Mouse (Mus musculus) kidney, adult 2 months (tissue): ENCODE data around the gene Ubb. TPM values are rescaled to one million over a fixed set of nuclear protein-coding genes. Genes with fewer than 3 reads are reported as not detected.
A peak's percentile ranks its signal among the peaks of the same experiment; 100 is the strongest.

Experiments used
- DNase-seq: peaks from one replicate; pipeline ENCODE4 v3.0.0; 2021
- H3K27ac ChIP-seq: fragments of 200-500 bp; 2 replicates; pipeline ENCODE4 v1.5.1; 2012; ENCODE audit warnings: low read depth, low read length, control low read depth, inconsistent platforms; ENCODE audit not compliant: insufficient read depth
- H3K27me3 ChIP-seq: fragments of 200-500 bp; replicated peaks from 2 replicates; pipeline ENCODE4 v1.6.1; 2012; ENCODE audit warnings: mild to moderate bottlenecking, moderate library complexity, low read length, inconsistent platforms; ENCODE audit not compliant: control insufficient read depth, insufficient read depth
- H3K36me3 ChIP-seq: fragments of 200-500 bp; 2 replicates; pipeline ENCODE4 v1.6.1; 2012; ENCODE audit warnings: mild to moderate bottlenecking, moderate library complexity, low read length, inconsistent platforms; ENCODE audit not compliant: control insufficient read depth, insufficient read depth
- H3K4me1 ChIP-seq: fragments of 200-500 bp; 2 replicates; pipeline ENCODE4 v1.6.1; 2011; ENCODE audit warnings: low read length; ENCODE audit not compliant: control insufficient read depth, insufficient read depth
- H3K4me3 ChIP-seq: fragments of 200-500 bp; 2 replicates; pipeline ENCODE4 v1.5.1; 2011; ENCODE audit warnings: mild to moderate bottlenecking, low read depth, low read length, control low read depth; ENCODE audit not compliant: insufficient read depth
- CTCF ChIP-seq: fragments of 200-500 bp; conservative IDR thresholded peaks from 2 replicates; pipeline ENCODE4 v1.5.1; 2011; ENCODE audit warnings: low read depth, mild to moderate bottlenecking, control low read depth, low read length, moderate library complexity, mixed read lengths; ENCODE audit not compliant: insufficient read depth, insufficient read length
- POLR2A ChIP-seq: fragments of 200-500 bp; IDR thresholded peaks from one replicate; pipeline ENCODE4 v1.6.1; 2011; ENCODE audit warnings: low read depth, low read length, control low read depth
- WGBS: fragments of 180-500 bp; shearing (Covaris S2); methylation state at CpG from one replicate; pipeline ENCODE4 v1.1.7; 2018; 5-methylcytosine and 5-hydroxymethylcytosine counted together
- polyA plus RNA-seq: library from polyadenylated mRNA; depleted of rRNA; stranded (reverse); fragments of >200 nt; gene quantifications from 2 replicates; pipeline ENCODE4 v1.2.3, GENCODE M21; 2012

Ubb gene
- polyA plus RNA-seq, 1 experiment: 1,891 TPM

- DNase-seq: peak; percentile 93
- peak overlapping the region; percentile 94 for H3K27ac ChIP-seq
- no peak for TF ChIP-seq CTCF
- peak; percentile 99 for TF ChIP-seq POLR2A
- H3K4me1 ChIP-seq: peaks cover 19% of the 10 kb centered on the region; the same call in 1 of the 2 replicates
- H3K4me3 ChIP-seq: peak overlapping the region; percentile 63
- peaks cover 12% of the 10 kb centered on the region for H3K36me3 ChIP-seq
- under 1% methylated on average over 58 of the region's 58 CpGs for WGBS
- H3K27me3 ChIP-seq: no peaks in the 10 kb centered on the region
Measured at GRCm38 (mm10) chr11:62551226-62552119, 502 bp downstream of the Ubb start.

DNA sequence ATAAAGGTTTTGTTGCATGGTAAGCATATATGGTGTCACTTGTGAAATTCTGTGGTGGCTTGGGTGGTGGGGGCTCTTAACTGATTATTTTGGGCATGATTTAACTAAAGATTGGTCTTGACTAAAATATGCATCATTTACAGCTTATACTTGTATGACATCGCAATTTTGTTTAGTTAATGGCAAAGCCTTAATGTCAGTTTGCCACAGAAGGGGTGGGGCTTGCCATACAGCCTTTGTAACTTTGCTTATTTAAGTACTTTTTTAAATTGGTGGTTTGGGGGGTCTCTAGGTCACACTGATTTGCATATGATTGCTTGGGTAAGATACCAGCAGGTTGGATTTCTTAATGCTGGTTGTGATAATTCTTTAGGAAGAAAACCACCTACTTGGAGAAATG lies 2.2 kb downstream of the Ubb start:
- TF ChIP-seq POLR2A: no peak
- TF ChIP-seq CTCF: no peak

DNA sequence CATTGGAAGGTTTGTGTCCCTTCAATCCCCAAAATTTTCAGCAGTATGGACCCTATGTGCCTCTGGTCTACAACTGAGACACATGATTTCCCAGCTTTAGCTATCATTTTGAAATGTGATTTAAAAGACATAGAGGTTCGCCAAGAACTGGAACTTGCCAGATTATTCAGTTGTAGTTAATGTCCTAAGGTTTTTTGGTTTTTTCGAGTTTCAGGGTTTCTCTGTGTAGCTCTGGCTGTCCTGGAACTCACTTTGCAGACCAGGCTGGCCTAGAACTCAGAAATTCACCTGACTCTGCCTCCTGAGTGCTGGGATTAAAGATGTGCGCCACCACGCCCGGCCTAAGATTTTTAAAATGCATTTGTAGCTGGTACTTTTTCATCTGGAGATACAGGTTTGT lies 2.7 kb downstream of the Ubb start:
- no peak for DNase-seq
- H3K4me1 ChIP-seq: peaks cover 23% of the 10 kb centered on the region
- no peak overlapping the region for H3K27ac ChIP-seq
- H3K36me3 ChIP-seq: peaks cover 12% of the 10 kb centered on the region
- peak overlapping the region; percentile 26; the same call in 1 of the 2 replicates for H3K4me3 ChIP-seq
- TF ChIP-seq CTCF (no peak), POLR2A (no peak)
- 48% methylated on average over 5 of the region's 5 CpGs for WGBS
- H3K27me3 ChIP-seq: no peaks in the 10 kb centered on the region

More for the DNA sequence above, 2.2 kb downstream of the Ubb start:
- DNase-seq: no peak
- Histone ChIP-seq H3K4me1 (peaks cover 22% of the 10 kb centered on the region), H3K36me3 (peaks cover 12% of the 10 kb centered on the region), H3K27ac (no peak overlapping the region), H3K27me3 (no peaks in the 10 kb centered on the region), H3K4me3 (peak overlapping the region; percentile 40; the same call in 1 of the 2 replicates)
- WGBS: 2% methylated on average over 1 of the region's 1 CpGs

DNA sequence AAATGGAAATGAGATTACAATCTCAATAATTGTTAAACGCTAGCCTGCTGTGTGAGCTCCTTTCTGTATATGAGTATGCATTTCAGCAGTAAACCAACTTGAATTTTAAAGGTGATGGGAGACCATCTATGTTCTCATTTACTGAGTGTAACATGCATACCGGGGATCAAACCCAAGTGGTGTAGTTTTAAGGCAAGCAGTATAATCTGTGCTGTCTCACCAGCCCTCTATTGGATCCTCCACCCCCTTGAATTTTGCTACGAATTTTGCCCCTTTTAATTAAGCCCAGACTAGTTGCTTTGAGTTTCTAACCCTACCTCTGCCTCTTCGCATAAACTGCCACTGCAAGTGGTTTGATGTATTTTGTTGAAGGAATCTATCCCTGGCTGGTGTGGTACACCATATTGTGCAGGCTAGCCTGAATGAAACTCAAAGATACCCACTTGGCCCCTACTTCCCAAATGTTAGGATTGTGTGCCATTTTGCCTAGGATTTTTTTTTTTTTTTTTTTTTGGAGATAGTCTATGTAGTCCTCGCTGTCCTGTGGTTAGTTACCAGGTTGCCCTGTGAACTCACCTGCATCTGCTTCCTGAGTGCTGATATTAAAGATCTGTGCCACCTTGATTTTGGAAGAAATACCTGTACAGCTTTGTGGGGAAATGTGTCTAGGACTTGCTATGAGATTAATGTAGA lies 3.3 kb downstream of the Ubb start:
- no peaks in the 10 kb centered on the region for H3K27me3 ChIP-seq
- H3K4me1 ChIP-seq: peaks cover 26% of the 10 kb centered on the region
- DNase-seq: no peak
- peaks cover 12% of the 10 kb centered on the region for H3K36me3 ChIP-seq
- no peak overlapping the region for H3K27ac ChIP-seq
- H3K4me3 ChIP-seq: peak overlapping the region; percentile 26; the same call in 1 of the 2 replicates
- 51% methylated on average over 5 of the region's 5 CpGs for WGBS
- TF ChIP-seq POLR2A (no peak), CTCF (no peak)

DNA sequence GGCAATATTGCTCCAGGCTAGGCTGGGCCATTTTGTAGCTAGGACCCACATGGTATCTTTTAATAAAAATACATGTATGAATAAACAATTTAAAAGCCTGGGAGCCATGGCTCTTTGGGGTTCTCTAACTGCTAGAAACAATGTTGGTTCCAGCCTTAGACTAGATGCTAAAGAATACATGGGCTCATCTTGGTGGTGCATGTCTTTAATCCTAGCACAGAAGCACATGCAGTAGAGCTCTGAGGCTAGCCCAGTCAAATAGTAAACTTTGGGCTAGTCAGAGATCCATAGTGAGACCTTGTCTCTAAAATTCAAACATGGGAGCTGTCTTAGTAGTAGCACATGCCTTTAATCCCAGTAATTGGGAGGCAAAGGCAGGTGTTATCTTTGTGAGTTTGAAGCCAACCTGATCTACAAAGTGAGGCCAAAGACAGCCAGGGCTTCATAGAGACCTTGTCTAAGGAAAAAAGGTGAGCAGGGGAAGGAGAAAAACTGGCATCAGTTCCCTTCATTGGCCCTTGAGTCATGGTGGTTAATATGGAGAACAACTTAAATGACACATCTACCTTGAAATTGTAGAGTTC lies 4.1 kb downstream of the Ubb start:
- Histone ChIP-seq H3K27me3 (no peaks in the 10 kb centered on the region), H3K4me1 (peaks cover 32% of the 10 kb centered on the region), H3K36me3 (peaks cover 12% of the 10 kb centered on the region), H3K27ac (no peak overlapping the region), H3K4me3 (no peak overlapping the region)
- DNase-seq: no peak
- TF ChIP-seq POLR2A (no peak), CTCF (no peak)

DNA sequence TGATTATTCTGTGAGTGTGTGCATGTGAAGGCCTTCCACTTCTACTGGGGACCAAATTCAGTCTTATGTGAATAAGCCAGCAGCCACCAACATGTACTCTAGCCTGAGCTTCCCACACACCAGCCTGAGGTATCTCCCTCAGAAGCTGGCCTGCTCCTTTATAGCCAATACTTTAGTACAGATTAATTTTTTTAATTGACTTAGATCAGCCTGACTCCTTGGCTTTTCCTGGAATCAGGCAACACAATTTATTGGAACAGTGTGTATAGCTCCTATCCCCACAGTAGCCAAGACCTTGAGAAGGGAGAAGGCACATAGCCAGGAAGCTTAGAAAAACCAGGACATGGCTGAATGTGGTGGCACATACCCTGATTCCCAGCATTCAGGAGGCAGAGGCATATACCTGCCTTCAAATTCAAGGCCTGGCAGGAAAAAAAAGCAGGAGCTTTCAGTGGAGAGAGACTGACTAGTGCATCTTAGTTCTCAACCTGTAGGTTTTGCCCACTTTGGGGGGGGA lies 5.0 kb downstream of the Ubb start:
- H3K27me3 ChIP-seq: no peaks in the 10 kb centered on the region
- no peak overlapping the region for H3K4me3 ChIP-seq
- peak; percentile 40 for DNase-seq
- no peak for TF ChIP-seq CTCF
- TF ChIP-seq POLR2A: no peak
- peaks cover 12% of the 10 kb centered on the region for H3K36me3 ChIP-seq
- 0 out of 2 replicates have a peak overlapping the region, but pooled peaks have one; percentile 20 for H3K27ac ChIP-seq
- peaks cover 32% of the 10 kb centered on the region for H3K4me1 ChIP-seq

- Histone ChIP-seq H3K27me3 (no peaks in the 10 kb centered on the region), H3K36me3 (peaks cover 12% of the 10 kb centered on the region), H3K4me3 (no peak overlapping the region), H3K4me1 (peaks cover 32% of the 10 kb centered on the region), H3K27ac (no peak overlapping the region)
- DNase-seq: peak; percentile 86
- TF ChIP-seq POLR2A (no peak), CTCF (no peak)
- 43% methylated on average over 5 of the region's 5 CpGs for WGBS
Measured at GRCm38 (mm10) chr11:62557205-62557604, 6.2 kb downstream of the Ubb start.
